Mouse (Mus musculus): ENCODE measurements at regions not wholly inside any gene's neighbourhood (a gene's known extent, or its start where the extent isn't known, plus 50 kb on each side); places are given as distances from the start of the nearest gene placed in this dataset.

- no peak for DNase-seq (ENCODE audit: low read depth, low spot score)
Observed at GRCm38 (mm10) chr14:99611435-99611834, 312.9 kb downstream of the Klf5 start.

GRCm38 (mm10) chr14:99612114-99612513 lies 313.6 kb downstream of the Klf5 start:
- no peak for DNase-seq (ENCODE audit: low read depth, low spot score)

DNA sequence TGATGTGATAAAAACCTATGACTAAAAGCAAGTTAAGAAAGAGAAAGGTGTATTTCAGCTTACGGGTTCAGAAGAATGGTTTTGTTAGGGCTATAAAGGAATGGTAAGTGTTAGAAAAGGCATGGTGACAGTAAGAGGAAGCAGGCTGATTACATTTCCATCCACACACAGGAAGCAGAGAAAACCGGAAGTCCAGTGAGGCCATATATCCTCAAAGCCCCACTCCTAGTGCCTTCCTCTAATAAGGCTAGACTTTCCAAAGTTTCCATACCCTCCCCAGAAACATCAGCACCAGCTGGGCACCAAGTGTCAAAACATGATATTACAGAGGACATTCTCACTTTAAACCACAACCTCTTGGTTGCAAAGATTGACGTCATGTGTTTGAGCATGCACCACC lies 316.3 kb downstream of the Klf5 start:
- DNase-seq (ENCODE audit: low read depth, low spot score), result no peak

- DNase-seq (ENCODE audit: low read depth, low spot score), result no peak
Observed at GRCm38 (mm10) chr14:99616655-99617335, 318.3 kb downstream of the Klf5 start.

DNA sequence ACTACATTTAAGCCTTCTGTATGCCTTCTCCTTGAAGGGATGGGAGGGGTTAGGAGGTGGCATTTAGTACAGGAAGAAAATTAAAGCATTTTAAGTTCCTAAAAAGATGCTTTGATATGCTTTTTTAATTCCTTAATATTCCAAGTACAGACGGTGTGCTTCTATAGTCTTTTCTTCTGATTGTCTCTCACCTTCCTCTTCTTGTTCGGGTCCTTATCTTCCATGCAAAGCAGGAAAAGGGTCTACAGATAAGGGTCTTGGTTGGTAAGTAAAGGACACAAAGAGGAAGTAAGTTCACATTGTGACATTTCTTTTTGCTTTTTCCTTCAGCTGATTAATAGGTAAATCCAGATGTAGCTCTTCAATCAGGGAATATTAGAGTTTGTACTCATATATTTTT lies 318.9 kb downstream of the Klf5 start:
- no peak for DNase-seq (ENCODE audit: low read depth, low spot score)

GRCm38 (mm10) chr14:99621538-99621937 lies 323.0 kb downstream of the Klf5 start:
- no peak for DNase-seq (ENCODE audit: low read depth, low spot score)

GRCm38 (mm10) chr14:99624380-99625327 lies 326.2 kb downstream of the Klf5 start:
- no peak for DNase-seq (ENCODE audit: low read depth, low spot score)

DNA sequence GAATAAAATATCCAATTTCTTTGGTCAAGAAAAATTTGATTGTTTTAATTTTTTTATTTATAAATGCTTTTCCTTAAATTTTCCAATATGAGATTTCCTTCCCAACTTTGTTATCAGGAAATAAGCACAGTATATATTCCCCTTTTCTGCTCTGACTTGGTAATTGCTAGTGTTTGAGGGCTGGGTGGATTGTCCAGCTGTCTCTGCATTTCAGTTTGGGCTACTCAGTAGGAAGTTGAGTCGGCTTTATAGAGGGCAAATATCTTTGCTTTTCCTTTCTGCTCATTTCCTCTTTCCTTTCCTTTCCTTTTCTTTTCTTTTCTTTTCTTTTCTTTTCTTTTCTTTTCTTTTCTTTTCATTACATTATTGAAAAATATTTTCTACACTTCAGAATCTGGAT lies 329.1 kb downstream of the Klf5 start:
- no peak for DNase-seq (ENCODE audit: low read depth, low spot score)

GRCm38 (mm10) chr14:99631092-99631491 lies 332.6 kb downstream of the Klf5 start:
- no peak for DNase-seq (ENCODE audit: low read depth, low spot score)

- DNase-seq (ENCODE audit: low read depth, low spot score), result no peak
Observed at GRCm38 (mm10) chr14:99632444-99632843, 334.0 kb downstream of the Klf5 start.

DNA sequence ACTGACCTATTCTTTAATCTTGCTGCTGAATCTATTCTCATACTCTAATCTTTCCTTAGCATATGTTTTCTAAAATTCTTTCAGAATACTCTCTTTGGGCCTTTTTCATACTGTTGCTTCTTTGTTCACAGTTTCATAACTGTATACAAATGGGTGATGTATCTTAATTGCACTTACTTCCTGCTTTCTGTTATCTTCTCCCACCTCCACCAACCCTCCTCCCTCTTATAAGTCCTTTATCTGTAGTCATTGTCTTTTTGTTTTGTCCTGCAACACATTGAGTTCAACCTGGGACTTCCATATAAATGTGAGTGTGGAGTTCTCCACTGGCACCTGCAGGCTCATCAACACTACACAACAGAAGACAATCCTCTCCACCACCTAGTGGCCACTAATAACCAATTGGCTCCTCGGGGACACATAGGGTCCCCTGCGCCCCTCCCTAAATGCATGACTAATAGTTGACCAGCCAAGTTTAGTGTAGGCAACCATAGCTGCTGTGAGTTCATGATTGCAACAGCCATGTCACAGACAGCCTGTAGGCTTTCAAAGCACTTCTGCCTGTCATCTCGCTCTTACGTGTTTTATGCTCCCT lies 337.2 kb downstream of the Klf5 start:
- no peak for DNase-seq (ENCODE audit: low read depth, low spot score)

GRCm38 (mm10) chr14:99641475-99642453 lies 343.3 kb downstream of the Klf5 start:
- no peak for DNase-seq (ENCODE audit: low read depth, low spot score)

DNA sequence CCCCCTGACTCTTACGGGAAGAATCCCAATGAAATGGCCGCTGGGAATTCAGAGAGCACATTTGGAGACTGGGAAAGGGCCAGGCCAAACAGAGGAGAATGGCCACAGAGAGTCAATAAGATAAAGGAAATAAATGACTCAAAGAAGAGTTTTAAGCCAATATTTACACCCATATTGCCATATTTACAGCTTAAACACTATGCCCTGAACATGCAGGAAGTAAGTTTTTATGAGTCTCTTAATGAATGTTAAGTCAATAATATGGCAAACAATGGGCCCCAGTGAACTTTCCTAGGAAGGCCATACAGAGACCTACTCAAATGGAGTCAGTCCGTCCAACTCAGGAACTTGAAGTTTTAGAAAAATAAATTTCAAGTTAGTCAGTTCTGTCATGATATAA lies 347.8 kb downstream of the Klf5 start:
- DNase-seq (ENCODE audit: low read depth, low spot score), result no peak

DNA sequence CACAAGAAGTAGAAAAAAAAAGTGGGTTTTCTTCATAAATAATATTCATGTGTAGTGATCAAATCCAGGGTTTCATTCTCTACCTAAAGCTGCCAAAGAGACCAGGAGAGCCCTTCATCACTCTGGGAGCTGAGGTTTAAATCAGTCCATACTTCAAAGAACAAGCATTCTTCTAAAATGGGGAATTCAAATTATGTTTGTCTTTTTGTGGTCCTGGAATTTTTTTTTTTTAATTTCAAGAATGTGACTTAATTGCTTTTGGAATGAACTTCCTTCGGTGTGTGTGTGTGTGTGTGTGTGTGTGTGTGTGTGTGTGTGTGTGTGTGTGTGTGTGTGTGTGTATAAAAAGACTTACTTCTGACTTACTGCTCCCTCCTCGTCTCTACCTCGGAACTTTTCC lies 375.9 kb downstream of the Klf5 start:
- DNase-seq (ENCODE audit: low read depth, low spot score), result no peak

- no peak for DNase-seq (ENCODE audit: low read depth, low spot score)
Observed at GRCm38 (mm10) chr14:99687062-99687806, 388.7 kb downstream of the Klf5 start.

DNA sequence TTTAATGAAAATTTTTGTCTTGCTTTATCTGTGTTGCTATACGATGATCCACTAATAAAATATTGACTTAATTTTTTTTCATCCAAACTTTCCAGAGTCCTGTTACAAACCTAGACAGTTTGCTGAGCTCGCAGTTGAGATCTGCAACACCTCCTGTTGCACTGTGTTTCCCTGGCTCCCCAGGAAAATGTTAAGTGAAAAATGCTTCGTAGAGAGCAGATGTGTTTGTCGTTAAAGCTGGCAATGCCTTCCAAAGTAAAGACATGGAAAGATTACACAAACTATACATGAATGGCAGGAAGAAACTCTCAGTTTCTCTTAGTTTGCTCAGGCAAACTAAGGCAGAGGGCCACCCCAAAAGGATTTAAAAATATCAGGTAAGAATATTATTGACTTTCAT lies 389.9 kb downstream of the Klf5 start:
- DNase-seq (ENCODE audit: low read depth, low spot score), result no peak

DNA sequence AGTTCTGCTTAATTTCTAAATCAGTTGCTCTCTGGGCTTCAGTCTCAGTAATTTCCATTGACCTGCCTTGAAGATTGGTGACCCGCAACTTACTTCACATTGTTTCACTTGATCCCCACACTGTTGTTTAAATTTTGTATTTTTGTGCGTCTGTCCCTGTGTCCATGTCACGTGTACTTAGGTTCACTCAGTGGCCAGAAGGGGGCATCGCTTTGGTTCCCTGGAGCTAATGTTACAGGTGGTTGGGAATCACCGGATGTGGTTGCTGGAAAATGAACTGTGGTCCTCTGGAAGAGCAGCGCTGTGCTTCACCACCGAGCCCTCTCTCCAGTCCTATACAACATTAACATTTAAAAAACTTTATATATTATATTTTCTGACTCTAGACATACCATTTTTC lies 397.8 kb downstream of the Klf5 start:
- DNase-seq (ENCODE audit: low read depth, low spot score), result no peak

GRCm38 (mm10) chr14:99699545-99699944 lies 401.1 kb downstream of the Klf5 start:
- DNase-seq (ENCODE audit: low read depth, low spot score), result no peak

GRCm38 (mm10) chr14:99706004-99706403 lies 407.5 kb downstream of the Klf5 start:
- no peak for DNase-seq (ENCODE audit: low read depth, low spot score)

- DNase-seq (ENCODE audit: low read depth, low spot score), result no peak
Observed at GRCm38 (mm10) chr14:99708066-99708465, 409.6 kb downstream of the Klf5 start.

GRCm38 (mm10) chr14:99709764-99710163 lies 411.3 kb downstream of the Klf5 start:
- no peak for DNase-seq (ENCODE audit: low read depth, low spot score)
